Mouse (Mus musculus) cerebellum, adult (tissue): ENCODE data around the gene Calm4.
A peak's percentile ranks its signal among the peaks of the same experiment; 100 is the strongest.
"Not testable (repeated sequence)": the region's sequence is repeated elsewhere in the genome, so short reads cannot be mapped to it uniquely, and the experiment has no call there.

ENCODE experiments used
- ATAC-seq: cut with Nextera tagmentation; 2 replicates; pipeline ENCODE4 v1.9.2; 2017; ENCODE audit warnings: mild to moderate bottlenecking, moderate library complexity, mixed read lengths; ENCODE audit not compliant: insufficient number of reproducible peaks, low FRiP score, low TSS enrichment

Calm4 gene

GRCm38 (mm10) chr13:3837312-3837807 is at the start of gene Calm4:
TSS of gene Calm4 (plus strand) at chr13:3837757.
- ATAC-seq, result not testable (repeated sequence)

GRCm38 (mm10) chr13:3788588-3788987 is 49.0 kb upstream of the Calm4 start:
- ATAC-seq, result no peak

DNA sequence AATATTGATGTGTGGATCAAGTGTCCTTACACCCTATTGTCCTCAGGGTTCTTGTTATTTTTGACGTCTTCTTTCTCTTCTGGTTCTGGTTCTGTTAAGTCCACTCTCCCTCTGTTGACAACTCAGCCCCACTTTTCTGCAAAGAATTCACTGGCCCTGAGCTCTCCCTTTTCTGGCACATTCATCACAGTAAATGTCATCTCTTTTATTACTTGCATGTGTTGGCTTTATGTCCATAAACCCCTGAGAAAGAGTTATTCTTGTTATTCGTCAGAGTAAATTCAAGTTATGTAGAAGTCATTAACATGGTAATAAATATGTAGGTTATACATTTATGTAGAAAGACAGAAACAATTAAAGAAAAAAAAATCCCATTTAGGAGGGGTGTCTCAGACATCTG is 48.0 kb upstream of the Calm4 start:
- no peak for ATAC-seq

- no peak for ATAC-seq
Measured at GRCm38 (mm10) chr13:3796649-3797048, 40.9 kb upstream of the Calm4 start.

DNA sequence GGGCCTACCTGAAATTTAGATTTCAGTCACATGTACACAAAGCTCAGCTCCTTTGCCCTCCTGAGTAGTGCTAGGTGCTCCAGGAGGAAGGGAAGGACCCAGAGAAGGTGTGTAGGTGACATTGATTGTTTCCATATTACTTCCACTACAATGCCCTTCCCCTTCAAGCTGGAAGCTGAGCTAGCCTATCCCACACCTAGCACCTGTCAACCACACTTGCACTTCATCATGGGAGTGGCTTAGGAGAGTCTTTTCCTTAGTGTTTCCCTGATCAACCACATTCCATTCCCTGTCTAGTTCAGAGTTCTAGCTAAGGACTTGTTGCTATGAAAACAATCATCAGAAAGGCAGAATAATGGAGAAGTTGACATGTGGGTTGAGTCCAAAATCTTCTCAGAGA is 38.8 kb upstream of the Calm4 start:
- ATAC-seq, result no peak

- ATAC-seq, result no peak
Measured at GRCm38 (mm10) chr13:3799386-3799785, 38.2 kb upstream of the Calm4 start.

DNA sequence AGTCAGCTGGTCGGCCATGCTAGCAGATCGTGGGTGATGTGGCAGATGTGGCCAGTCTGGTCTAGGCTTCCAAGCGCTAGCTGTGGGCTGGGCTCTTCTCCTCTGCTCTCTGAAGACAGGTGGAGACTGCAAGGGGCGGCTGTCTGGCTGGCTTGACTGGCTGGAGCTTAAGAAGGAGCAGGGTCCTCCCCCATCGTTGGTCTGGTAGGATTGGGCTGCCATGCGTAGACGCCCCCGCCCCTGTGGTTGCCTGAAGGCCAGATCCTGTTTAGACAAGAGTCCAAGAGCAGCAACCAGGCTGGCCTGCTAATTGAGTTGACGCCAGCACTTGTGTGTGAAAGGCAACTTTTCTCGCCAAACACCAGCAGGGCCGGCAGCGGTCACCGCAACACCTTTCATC is 33.4 kb upstream of the Calm4 start, which contains the start of gene Calml3:
TSS of gene Calml3 (minus strand) at position 131 of the 400 bp plus-strand sequence.
- ATAC-seq, result no peak

GRCm38 (mm10) chr13:3805132-3805531 is 32.4 kb upstream of the Calm4 start:
- no peak for ATAC-seq

GRCm38 (mm10) chr13:3805638-3806037 is 31.9 kb upstream of the Calm4 start:
- no peak for ATAC-seq

- ATAC-seq, result no peak
Measured at GRCm38 (mm10) chr13:3807131-3807827, 30.3 kb upstream of the Calm4 start.

DNA sequence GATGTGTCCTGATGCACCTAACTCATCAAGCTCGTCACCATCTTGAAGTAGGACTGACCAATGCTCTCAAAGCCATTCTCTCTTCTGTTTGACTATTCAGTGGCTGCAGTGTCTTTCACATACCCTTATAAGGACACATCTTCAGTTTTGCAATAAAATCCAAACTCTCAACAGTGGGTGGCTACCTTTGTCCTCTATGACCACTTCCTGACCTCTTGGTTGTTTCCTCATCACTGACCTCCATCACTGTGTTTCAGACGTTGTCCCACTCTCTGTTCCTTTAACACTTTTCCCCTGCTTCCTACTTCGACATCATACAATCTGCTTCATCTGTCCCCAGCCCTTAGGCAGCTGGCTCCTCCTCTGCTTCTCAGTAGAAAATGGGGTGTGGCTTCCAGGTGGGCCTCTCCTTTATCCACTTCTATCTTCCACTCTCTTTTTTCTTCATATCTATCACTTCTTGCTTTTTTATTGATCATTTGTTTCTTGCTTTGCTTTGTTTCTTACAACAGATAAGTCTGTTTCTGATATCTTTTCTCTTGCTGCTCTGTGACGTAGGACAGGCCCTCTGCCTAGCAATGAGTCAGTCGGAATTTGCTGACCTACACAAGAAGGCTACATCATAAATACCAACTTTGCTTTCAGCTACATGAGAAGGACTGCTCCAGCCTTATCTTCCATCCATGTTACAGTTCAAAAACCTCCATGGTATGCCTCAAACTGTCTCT is 19.4 kb upstream of the Calm4 start:
- no peak for ATAC-seq

GRCm38 (mm10) chr13:3818740-3819076 is 18.8 kb upstream of the Calm4 start:
- no peak for ATAC-seq

- no peak for ATAC-seq
Measured at GRCm38 (mm10) chr13:3822105-3822504, 15.5 kb upstream of the Calm4 start.

GRCm38 (mm10) chr13:3825726-3826125 is 11.8 kb upstream of the Calm4 start:
- ATAC-seq, result no peak

DNA sequence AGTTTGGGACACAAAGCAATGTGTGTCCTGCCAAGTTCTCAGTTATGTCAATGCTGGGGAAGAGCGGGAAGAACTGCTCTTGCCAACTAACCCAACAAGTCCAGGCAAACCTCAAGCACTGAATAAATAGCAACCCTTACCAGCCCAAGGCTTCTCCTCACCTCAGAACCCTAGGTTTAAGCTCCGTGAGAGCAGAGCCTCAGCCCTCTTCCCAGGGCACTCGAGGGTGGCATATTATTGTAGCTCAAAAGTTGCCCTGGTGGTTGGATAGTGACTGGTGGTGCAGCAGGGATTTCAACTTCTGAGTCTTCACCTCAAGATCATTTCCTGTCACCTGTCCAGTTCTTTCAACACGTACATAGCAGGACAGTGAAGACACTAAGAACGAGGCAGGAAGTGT is 6.0 kb upstream of the Calm4 start:
- ATAC-seq, result no peak

GRCm38 (mm10) chr13:3831994-3832393 is 5.6 kb upstream of the Calm4 start:
- ATAC-seq, result no peak

- no peak for ATAC-seq
Measured at GRCm38 (mm10) chr13:3832450-3832849, 5.1 kb upstream of the Calm4 start.

- ATAC-seq, result not testable (repeated sequence)
Measured at GRCm38 (mm10) chr13:3833644-3834043, 3.9 kb upstream of the Calm4 start.

GRCm38 (mm10) chr13:3840662-3841061 is 3.1 kb downstream of the Calm4 start:
- not testable (repeated sequence) for ATAC-seq

DNA sequence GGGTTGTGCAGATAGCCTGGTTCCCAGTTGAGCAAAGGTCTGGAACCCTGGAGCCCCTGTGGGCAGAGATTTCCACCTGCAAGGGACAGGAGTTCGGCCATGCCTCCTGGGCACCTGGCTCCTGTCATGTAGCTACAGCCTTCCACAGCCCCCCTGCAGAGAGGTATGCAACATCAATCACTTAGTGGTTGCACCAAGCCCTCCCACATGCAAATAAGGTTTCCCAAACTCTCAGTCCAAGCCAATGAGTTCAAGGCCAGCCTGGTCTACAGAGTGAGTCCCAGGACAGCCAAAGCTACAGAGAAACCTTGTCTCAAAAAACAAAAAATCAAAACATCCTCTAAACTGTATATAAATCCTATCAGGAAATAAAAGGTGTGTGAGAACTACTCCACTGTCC is 12.8 kb downstream of the Calm4 start:
- no peak for ATAC-seq

GRCm38 (mm10) chr13:3853648-3854333 is 16.2 kb downstream of the Calm4 start, which contains the start of gene Calm5:
TSS of gene Calm5 (plus strand) at chr13:3854173.
- ATAC-seq, result peak; percentile 36; the same call in 1 of the 2 replicates
